Mouse (Mus musculus) gastrocnemius, adult 2 months (tissue): ENCODE results near the gene Epha6. TPM values are rescaled to one million over a fixed set of nuclear protein-coding genes. Genes with fewer than 3 reads are reported as not detected.
A peak's percentile ranks its signal among the peaks of the same experiment; 100 is the strongest.

Experiments
- DNase-seq: peaks from one replicate; pipeline ENCODE4 v3.0.0; 2022
- H3K27ac ChIP-seq: fragments of 200-600 bp; 2 replicates; pipeline ENCODE4 v1.8.1; 2022; ENCODE audit warnings: mild to moderate bottlenecking
- H3K4me3 ChIP-seq: fragments of 200-600 bp; 2 replicates; pipeline ENCODE4 v1.8.1; 2022; ENCODE audit warnings: mild to moderate bottlenecking, moderate library complexity
- CTCF ChIP-seq: fragments of 200-600 bp; IDR thresholded peaks from 2 replicates; pipeline ENCODE4 v1.8.1; 2022; ENCODE audit warnings: antibody characterized with exemption, mild to moderate bottlenecking, moderate library complexity
- intact Hi-C: fragments of 180-260 bp; cut with DNase I; formaldehyde crosslinking; loops from one replicate; pipeline ENCODE4 v1.15.1; 2025
- total RNA-seq, 2 experiments: library from RNA; stranded (reverse); gene quantifications; 2 replicates each; pipeline ENCODE4 v1.2.3; 2021

Gene Epha6
- total RNA-seq, 2 experiments from 2014 or later: not detected

- no peak overlapping the region for H3K27ac ChIP-seq
- intact Hi-C loops: no loop called here
- H3K4me3 ChIP-seq: no peak overlapping the region
- no peak for DNase-seq
- no peak for TF ChIP-seq CTCF
Measured at GRCm38 (mm10) chr16:59772297-59772696, 833.0 kb downstream of the Epha6 start.

- Histone ChIP-seq H3K27ac (no peak overlapping the region), H3K4me3 (no peak overlapping the region)
- no peak for DNase-seq
- no peak for TF ChIP-seq CTCF
- intact Hi-C loops: no loop called here
Measured at GRCm38 (mm10) chr16:59770421-59770820, 834.9 kb downstream of the Epha6 start.

GRCm38 (mm10) chr16:59769936-59770335, 835.4 kb downstream of the Epha6 start:
- no peak for DNase-seq
- TF ChIP-seq CTCF: no peak
- no peak overlapping the region for H3K4me3 ChIP-seq
- no peak overlapping the region for H3K27ac ChIP-seq
- intact Hi-C loops: no loop called here

GRCm38 (mm10) chr16:59760875-59761274, 844.5 kb downstream of the Epha6 start:
- intact Hi-C loops: no loop called here
- TF ChIP-seq CTCF: no peak
- Histone ChIP-seq H3K27ac (no peak overlapping the region), H3K4me3 (no peak overlapping the region)
- DNase-seq: no peak

GRCm38 (mm10) chr16:59750905-59751304, 854.4 kb downstream of the Epha6 start:
- DNase-seq: no peak
- intact Hi-C loops: no loop called here
- Histone ChIP-seq H3K4me3 (no peak overlapping the region), H3K27ac (no peak overlapping the region)
- TF ChIP-seq CTCF: no peak

GRCm38 (mm10) chr16:59743669-59744068, 861.7 kb downstream of the Epha6 start:
- DNase-seq: no peak
- TF ChIP-seq CTCF: no peak
- Histone ChIP-seq H3K27ac (no peak overlapping the region), H3K4me3 (no peak overlapping the region)
- intact Hi-C loops: no loop called here

GRCm38 (mm10) chr16:59715524-59715923, 889.8 kb downstream of the Epha6 start:
- H3K4me3 ChIP-seq: no peak overlapping the region
- intact Hi-C loops: no loop called here
- H3K27ac ChIP-seq: no peak overlapping the region
- DNase-seq: no peak
- no peak for TF ChIP-seq CTCF

GRCm38 (mm10) chr16:59693230-59693629, 912.1 kb downstream of the Epha6 start:
- Histone ChIP-seq H3K27ac (no peak overlapping the region), H3K4me3 (no peak overlapping the region)
- DNase-seq: no peak
- intact Hi-C loops: no loop called here
- TF ChIP-seq CTCF: no peak

- no peak for TF ChIP-seq CTCF
- Histone ChIP-seq H3K4me3 (no peak overlapping the region), H3K27ac (no peak overlapping the region)
- DNase-seq: no peak
- intact Hi-C loops: no loop called here
Measured at GRCm38 (mm10) chr16:59689120-59689519, 916.2 kb downstream of the Epha6 start.

- TF ChIP-seq CTCF: no peak
- Histone ChIP-seq H3K4me3 (no peak overlapping the region), H3K27ac (no peak overlapping the region)
- DNase-seq: no peak
- intact Hi-C loops: no loop called here
Measured at GRCm38 (mm10) chr16:59685135-59685534, 920.2 kb downstream of the Epha6 start.

GRCm38 (mm10) chr16:59683434-59683833, 921.9 kb downstream of the Epha6 start:
- TF ChIP-seq CTCF: peak; percentile 91
- Histone ChIP-seq H3K4me3 (no peak overlapping the region), H3K27ac (no peak overlapping the region)
- DNase-seq: peak; percentile 53
- intact Hi-C loops: no loop called here

- Histone ChIP-seq H3K27ac (no peak overlapping the region), H3K4me3 (no peak overlapping the region)
- intact Hi-C loops: no loop called here
- DNase-seq: no peak
- no peak for TF ChIP-seq CTCF
Measured at GRCm38 (mm10) chr16:59682216-59682891, 923.0 kb downstream of the Epha6 start.

- intact Hi-C loops: no loop called here
Measured at GRCm38 (mm10) chr16:59666938-59667337, 938.4 kb downstream of the Epha6 start.

GRCm38 (mm10) chr16:59643766-59644165, 961.6 kb downstream of the Epha6 start:
- TF ChIP-seq CTCF: no peak
- intact Hi-C loops: no loop called here
- H3K4me3 ChIP-seq: no peak overlapping the region
- no peak for DNase-seq
- H3K27ac ChIP-seq: no peak overlapping the region

More at GRCm38 (mm10) chr16:59666938-59667337, 938.4 kb downstream of the Epha6 start:
- no peak for DNase-seq
- no peak overlapping the region for H3K27ac ChIP-seq
- H3K4me3 ChIP-seq: no peak overlapping the region
- TF ChIP-seq CTCF: no peak
